Mouse (Mus musculus) testis, postnatal 10 days (tissue): ENCODE measurements around the gene Gm7168.
"Not testable (repeated sequence)": the region's sequence is repeated elsewhere in the genome, so short reads cannot be mapped to it uniquely, and the experiment has no call there.

Experiments
- DNase-seq: peaks from one replicate; pipeline ENCODE4 v3.0.0; 2021; ENCODE audit warnings: low spot score

Gm7168 gene

GRCm38 (mm10) chr17:13993425-13993824, 45.3 kb downstream of the Gm7168 start:
- DNase-seq: not testable (repeated sequence)
